Mouse (Mus musculus) MN1 (cell line): ENCODE data around the gene Vegfa.

Experiments
- DNase-seq: peaks from one replicate; pipeline ENCODE4 v3.0.0-alpha.2; 2016; ENCODE audit warnings: low spot score

Vegfa gene

DNA sequence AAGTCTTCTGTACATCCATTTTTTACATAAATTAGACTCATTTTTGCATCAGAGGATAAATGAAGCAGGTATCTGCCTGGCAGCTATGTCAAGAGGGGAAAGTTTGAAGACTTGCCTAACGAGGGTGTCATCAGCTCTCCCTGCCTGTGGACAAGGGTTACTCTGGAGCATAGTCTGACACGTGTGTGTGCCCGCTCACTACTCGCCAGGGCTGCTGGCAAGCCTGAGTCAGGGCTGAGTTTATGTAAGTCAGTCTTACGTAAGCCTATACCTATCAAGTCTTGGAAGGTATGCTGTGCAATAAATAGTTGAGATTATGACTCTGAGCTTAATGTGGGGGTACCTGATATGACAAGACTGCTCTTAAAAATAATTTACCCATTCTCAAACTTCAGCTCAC lies 19.2 kb upstream of the Vegfa start:
- no peak for DNase-seq

DNA sequence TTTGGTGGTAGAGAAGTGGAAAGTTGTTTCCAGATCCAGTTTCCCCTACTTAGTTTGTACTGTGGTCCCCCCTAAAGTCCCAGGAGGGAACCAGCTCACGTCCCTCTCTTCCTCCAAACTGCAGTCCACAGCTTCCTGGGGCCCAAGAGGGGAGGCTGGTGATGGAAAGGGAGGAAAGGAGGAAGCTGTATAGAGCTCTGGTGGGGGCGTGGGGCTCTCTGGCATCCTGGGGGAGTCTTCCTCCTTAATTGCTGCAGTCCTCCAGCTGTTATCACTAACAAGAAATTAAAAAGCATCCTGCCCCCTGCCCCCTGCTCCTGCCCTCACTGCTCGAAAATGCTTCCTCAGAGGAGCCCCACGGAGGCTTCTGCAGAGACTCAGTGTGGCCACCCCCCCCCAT lies 17.4 kb upstream of the Vegfa start:
- no peak for DNase-seq

DNA sequence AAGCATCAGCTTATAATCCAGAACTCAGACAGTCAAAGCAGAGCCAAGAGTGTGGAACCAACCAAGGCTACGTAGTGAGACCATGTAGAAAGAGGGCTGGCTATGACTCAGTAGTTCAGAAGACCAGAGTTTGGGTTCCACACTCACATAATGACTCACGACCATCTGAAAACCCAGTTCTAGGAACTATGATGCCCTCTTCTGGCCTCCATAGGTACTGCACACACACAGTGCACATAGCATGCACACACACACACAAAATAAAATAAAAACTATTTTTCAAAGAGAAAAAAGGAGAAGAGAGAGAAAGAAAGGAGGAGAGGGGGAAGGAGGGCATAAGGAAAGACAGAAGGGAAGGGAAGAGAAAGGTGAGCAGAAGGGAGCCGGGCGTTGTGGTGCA lies 16.0 kb upstream of the Vegfa start:
- no peak for DNase-seq

DNA sequence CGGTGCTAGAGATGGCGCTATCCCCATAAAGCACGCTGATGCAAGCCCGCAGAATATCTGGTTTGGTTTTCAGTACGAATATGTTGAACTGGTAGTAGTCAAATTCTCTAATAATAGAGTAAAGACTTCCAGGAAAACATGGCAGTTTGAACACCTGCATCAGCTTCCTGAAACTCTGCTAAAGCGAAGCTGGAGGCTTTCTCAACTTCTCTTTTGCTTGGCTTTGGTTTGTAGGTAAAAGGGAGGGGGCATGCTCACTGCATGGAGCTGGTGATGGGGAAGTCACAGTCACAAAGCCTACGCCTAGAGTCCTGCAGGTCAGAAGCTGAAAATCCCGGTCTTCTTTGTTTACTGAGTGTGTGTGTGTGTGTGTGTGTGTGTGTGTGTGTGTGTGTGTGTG lies 13.6 kb upstream of the Vegfa start:
- DNase-seq: no peak

GRCm38 (mm10) chr17:46044953-46045352 lies 12.8 kb upstream of the Vegfa start:
- DNase-seq: no peak

- DNase-seq: no peak
Measured at GRCm38 (mm10) chr17:46042158-46042557, 10.0 kb upstream of the Vegfa start.

DNA sequence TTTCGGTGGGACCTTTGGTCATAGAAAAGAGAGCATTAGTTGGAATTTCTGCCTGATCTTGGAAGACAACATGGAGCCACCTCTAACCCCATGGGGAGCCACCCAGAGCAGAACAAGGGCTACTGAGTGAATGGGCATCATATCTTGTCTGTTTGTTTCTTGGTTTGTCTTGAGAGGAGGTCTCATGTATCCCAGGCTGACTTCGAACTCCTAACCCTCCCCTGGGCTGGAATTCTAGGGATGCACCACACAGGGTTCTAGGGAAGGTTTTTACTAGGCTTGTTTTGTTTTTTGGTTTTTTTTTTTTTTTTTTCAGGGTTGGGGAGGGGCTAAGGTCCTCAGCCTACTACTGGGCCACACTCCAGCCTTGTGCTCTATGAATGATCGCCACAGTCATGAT lies 9.5 kb upstream of the Vegfa start:
- no peak for DNase-seq

DNA sequence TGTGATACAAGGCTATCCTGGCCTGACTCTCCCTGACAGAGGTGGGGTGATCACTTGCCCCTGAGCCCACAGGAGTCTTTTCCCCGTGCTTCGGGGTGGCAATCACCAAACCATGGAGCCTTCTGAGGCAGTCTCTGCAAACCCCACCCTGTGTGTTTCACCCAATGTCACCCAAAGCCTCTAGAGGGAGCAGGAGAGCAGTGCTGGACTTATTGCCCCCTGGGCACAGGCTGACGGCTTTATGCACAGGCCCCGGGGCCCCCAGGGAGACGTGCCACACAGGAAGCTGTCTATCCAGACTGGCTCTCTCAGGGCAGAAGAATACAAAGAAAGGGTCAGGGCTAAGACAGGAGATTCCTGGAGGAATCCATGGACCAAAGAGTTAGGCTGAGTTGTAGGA lies 9.1 kb upstream of the Vegfa start:
- peak; percentile 68 for DNase-seq

- DNase-seq: no peak
Measured at GRCm38 (mm10) chr17:46040561-46040960, 8.4 kb upstream of the Vegfa start.

GRCm38 (mm10) chr17:46038906-46039305 lies 6.7 kb upstream of the Vegfa start:
- peak; percentile 58 for DNase-seq

GRCm38 (mm10) chr17:46036400-46036799 lies 4.2 kb upstream of the Vegfa start:
- no peak for DNase-seq

DNA sequence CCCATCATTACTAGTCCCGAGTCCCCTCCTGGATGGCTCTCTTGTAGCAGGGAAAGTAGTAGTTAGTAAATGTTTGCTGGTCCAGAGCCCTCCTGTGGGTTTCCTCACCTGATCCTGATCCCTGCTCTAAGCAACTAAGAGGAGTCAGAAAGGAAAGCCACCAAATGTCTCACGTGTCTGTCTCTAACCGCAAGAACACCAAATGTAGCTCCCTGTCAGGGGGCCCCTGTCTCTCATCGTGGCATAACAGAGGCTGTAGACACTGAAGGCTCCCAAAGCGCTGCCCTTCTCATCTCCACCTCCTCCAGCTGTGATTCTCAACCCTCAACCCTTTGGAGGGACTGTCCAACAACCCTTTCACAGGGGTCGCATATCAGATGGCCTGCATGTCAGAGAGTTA lies 1.9 kb upstream of the Vegfa start:
- DNase-seq: no peak

- no peak for DNase-seq
Measured at GRCm38 (mm10) chr17:46033607-46034006, 1.4 kb upstream of the Vegfa start.

- DNase-seq: peak; percentile 44
Measured at GRCm38 (mm10) chr17:46033122-46033521, 953 bp upstream of the Vegfa start.

GRCm38 (mm10) chr17:46031621-46032211 lies 453 bp downstream of the Vegfa start:
- no peak for DNase-seq

GRCm38 (mm10) chr17:46030731-46031620 lies 1.2 kb downstream of the Vegfa start:
- DNase-seq: peak; percentile 82

DNA sequence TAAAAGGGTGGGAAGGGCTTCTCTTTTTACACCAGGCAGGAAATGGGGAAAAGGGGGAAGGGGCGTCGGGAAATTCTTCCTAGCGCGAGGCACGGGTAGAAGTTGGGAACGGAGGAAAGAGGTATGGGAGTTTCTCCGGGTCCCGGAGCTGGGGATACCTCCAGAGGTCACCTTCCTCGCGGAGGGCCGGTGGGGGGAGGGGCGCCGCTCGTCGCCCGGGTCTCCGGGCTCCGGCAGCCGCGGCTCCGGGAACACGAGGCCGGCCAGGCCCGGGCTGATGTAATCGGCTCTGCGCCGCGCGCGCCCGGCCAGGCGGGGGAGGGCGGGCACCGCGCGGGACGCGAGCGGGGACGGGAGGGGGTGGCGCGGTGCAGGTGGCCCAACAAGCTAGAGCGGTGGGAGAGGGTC lies 1.8 kb downstream of the Vegfa start:
- DNase-seq: peak; percentile 70

DNA sequence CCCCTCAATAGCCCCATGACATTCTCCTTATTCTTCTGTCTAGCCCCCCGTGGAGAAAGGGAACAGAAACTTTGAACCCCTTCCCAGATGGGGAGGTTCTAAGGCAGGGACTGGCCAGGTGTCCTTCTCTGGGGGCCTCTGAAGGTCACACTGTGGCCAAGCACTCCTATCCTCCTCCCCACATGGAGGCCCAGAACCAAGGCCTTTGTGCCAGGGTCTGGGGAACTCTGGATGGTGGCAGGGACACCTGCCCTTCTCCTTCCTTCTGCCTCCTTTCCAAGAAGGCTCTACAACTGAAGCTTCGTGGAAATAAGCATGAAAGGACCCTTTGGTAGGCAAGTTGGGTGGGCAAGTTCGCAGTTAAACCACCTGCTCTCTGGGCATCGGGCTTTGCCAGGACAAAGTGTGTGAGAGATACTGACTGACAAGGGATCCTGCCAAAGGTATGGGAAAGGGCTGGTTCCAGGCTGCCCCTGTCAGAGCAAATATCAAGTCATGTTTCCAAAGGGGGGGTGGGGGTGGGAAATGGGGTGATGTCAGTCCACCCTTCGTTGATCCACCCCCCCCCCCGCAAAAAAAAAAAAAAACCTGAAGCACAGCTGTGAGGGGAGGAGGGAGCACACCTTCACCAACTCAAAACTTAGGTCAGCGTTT lies 2.5 kb downstream of the Vegfa start:
- no peak for DNase-seq

DNA sequence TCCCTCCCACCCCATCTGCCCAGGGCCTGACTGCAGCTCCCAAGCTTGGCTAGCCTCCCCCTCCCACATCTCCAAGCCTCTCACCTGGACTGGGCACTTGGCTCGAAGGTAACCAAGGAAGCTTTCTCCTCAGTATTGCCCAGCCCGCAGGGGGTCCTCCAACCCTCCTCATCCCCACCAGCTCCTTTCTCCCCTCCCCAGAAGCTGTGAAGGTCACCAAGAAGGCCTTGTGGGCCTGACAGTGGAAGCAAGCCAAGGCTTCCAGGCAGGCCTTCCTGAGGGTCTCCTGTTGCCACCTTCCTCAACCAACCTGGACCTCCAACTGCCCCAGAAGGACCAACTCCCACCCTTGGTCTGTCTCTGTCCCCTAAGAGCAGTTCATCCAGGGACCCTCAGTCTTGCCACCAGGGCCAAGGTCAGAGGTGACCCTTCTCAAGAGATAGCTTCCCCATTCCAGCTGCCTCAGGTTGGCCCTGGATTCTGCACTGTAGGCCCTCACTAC lies 3.1 kb downstream of the Vegfa start:
- DNase-seq: no peak

- no peak for DNase-seq
Measured at GRCm38 (mm10) chr17:46028210-46029051, 3.7 kb downstream of the Vegfa start.

DNA sequence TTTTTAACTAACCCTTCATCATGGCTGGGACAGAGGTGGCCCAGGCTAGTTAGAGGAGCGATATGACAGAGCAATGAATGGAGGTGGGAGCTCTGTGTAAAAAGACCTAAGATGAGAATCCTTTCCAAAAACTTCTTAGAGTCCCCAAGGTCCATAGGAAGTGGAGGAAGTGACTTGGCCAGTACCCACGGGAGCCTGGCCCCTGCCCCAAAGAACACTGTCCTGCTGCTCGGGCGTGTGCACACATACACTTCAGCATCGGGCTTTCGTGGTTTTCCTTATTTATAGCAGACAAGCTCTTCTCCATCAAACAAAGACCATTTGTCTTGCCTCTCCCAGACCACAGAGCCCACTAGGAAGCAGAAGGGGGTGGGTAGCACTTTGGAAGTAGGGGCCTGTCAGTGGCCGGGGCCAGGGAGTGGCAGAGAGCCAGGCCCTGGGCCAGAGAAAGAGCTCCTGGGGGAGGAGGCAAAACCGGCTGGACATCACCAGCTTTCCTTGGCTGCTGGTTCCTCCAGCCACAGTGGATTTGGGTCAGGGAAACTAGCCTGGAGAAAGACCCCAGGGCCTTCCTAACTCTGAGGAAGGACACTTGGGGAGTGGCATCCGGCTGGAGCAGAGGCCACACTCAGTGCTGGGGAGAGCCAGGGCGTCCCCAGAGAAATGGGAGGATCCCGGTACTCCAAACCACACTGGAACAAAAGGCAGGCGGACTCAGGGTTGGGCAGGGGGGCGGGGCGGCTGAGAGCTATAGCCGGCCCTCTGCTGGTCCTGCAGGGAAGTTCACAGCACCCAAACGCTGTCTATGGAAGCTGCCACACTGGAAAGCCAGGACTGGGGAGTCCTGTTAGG lies 4.9 kb downstream of the Vegfa start:
- DNase-seq: peak; percentile 89
